Mouse (Mus musculus) forebrain, embryonic 12.5 days (tissue): ENCODE results near the gene Dync1i1. TPM values are rescaled to one million over a fixed set of nuclear protein-coding genes. Genes with fewer than 3 reads are reported as not detected.

Experiments used
- ATAC-seq: fragments of 200-750 bp; cut with Nextera tagmentation; 2 replicates; pipeline ENCODE4 v1.8.0; 2017; ENCODE audit warnings: moderate TSS enrichment; ENCODE audit not compliant: low FRiP score
- H3K27ac ChIP-seq: fragments of 300-500 bp; sonication (generic); 2 replicates; pipeline ENCODE4 v1.5.1; 2016; ENCODE audit warnings: mild to moderate bottlenecking
- H3K27me3 ChIP-seq: fragments of 300-500 bp; sonication (generic); 2 replicates; pipeline ENCODE4 v1.6.1; 2016; ENCODE audit warnings: mild to moderate bottlenecking
- H3K36me3 ChIP-seq: fragments of 300-500 bp; sonication (generic); replicated peaks from 2 replicates; pipeline ENCODE4 v1.6.1; 2016; ENCODE audit warnings: mild to moderate bottlenecking
- H3K4me1 ChIP-seq: fragments of 300-500 bp; sonication (generic); 2 replicates; pipeline ENCODE4 v1.6.1; 2016
- H3K4me2 ChIP-seq: fragments of 300-500 bp; sonication (generic); 2 replicates; pipeline ENCODE4 v1.6.1; 2016; ENCODE audit warnings: mild to moderate bottlenecking, moderate library complexity
- H3K4me3 ChIP-seq: fragments of 300-500 bp; sonication (generic); replicated peaks from 2 replicates; pipeline ENCODE4 v1.5.1; 2016; ENCODE audit warnings: mild to moderate bottlenecking
- H3K9ac ChIP-seq: fragments of 300-500 bp; sonication (generic); 2 replicates; pipeline ENCODE4 v1.6.1; 2016; ENCODE audit warnings: mild to moderate bottlenecking
- H3K9me3 ChIP-seq: fragments of 300-500 bp; sonication (generic); 2 replicates; pipeline ENCODE4 v1.6.1; 2016
- WGBS: fragments of 180-500 bp; shearing (Covaris S2); methylation state at CpG from one replicate; pipeline ENCODE4 v1.1.7; 2016; 5-methylcytosine and 5-hydroxymethylcytosine counted together
- polyA plus RNA-seq: library from polyadenylated mRNA; unstranded; fragments of >200 nt; fragmentation: Nextera tagmentation; extraction: Ambion mirVana; gene quantifications from 2 replicates; pipeline ENCODE4 v1.2.1, GENCODE M21; 2016

The Dync1i1 gene
- polyA plus RNA-seq, 1 experiment from 2014 or later, result 5.0 TPM

- Histone ChIP-seq H3K9me3 (no peaks in the 10 kb centered on the region), H3K4me2 (no peak overlapping the region), H3K27me3 (no peaks in the 10 kb centered on the region), H3K4me3 (no peak overlapping the region), H3K36me3 (no peaks in the 10 kb centered on the region), H3K9ac (no peak overlapping the region), H3K4me1 (no peaks in the 10 kb centered on the region), H3K27ac (no peak overlapping the region)
- WGBS, result 59% methylated on average over 9 of the region's 9 CpGs
- ATAC-seq, result no peak
Observed at GRCm38 (mm10) chr6:5829148-5829547, 103.7 kb downstream of the Dync1i1 start.

- ATAC-seq, result no peak
- 74% methylated on average over 2 of the region's 2 CpGs for WGBS
- Histone ChIP-seq H3K27me3 (no peaks in the 10 kb centered on the region), H3K9ac (no peak overlapping the region), H3K4me1 (no peaks in the 10 kb centered on the region), H3K4me3 (no peak overlapping the region), H3K36me3 (no peaks in the 10 kb centered on the region), H3K27ac (no peak overlapping the region), H3K9me3 (no peaks in the 10 kb centered on the region), H3K4me2 (no peak overlapping the region)
Observed at GRCm38 (mm10) chr6:5830717-5831116, 105.3 kb downstream of the Dync1i1 start.

GRCm38 (mm10) chr6:5831233-5831632 is 105.8 kb downstream of the Dync1i1 start:
- no peak overlapping the region for H3K4me2 ChIP-seq
- H3K9ac ChIP-seq, result no peak overlapping the region
- no peak overlapping the region for H3K27ac ChIP-seq
- no peaks in the 10 kb centered on the region for H3K9me3 ChIP-seq
- 86% methylated on average over 3 of the region's 3 CpGs for WGBS
- H3K4me1 ChIP-seq, result no peaks in the 10 kb centered on the region
- no peaks in the 10 kb centered on the region for H3K27me3 ChIP-seq
- H3K4me3 ChIP-seq, result no peak overlapping the region
- ATAC-seq, result no peak
- no peaks in the 10 kb centered on the region for H3K36me3 ChIP-seq

- no peak for ATAC-seq
- Histone ChIP-seq H3K27ac (no peak overlapping the region), H3K36me3 (no peaks in the 10 kb centered on the region), H3K4me2 (no peak overlapping the region), H3K27me3 (no peaks in the 10 kb centered on the region), H3K9ac (no peak overlapping the region), H3K9me3 (no peaks in the 10 kb centered on the region), H3K4me3 (no peak overlapping the region), H3K4me1 (no peaks in the 10 kb centered on the region)
- 87% methylated on average over 2 of the region's 2 CpGs for WGBS
Observed at GRCm38 (mm10) chr6:5832838-5833237, 107.4 kb downstream of the Dync1i1 start.

GRCm38 (mm10) chr6:5842466-5842865 is 117.0 kb downstream of the Dync1i1 start:
- no peaks in the 10 kb centered on the region for H3K36me3 ChIP-seq
- 82% methylated on average over 5 of the region's 5 CpGs for WGBS
- no peak overlapping the region for H3K27ac ChIP-seq
- H3K27me3 ChIP-seq, result no peaks in the 10 kb centered on the region
- no peak overlapping the region for H3K4me2 ChIP-seq
- H3K9ac ChIP-seq, result no peak overlapping the region
- ATAC-seq, result no peak
- no peaks in the 10 kb centered on the region for H3K4me1 ChIP-seq
- H3K9me3 ChIP-seq, result no peaks in the 10 kb centered on the region
- no peak overlapping the region for H3K4me3 ChIP-seq

- WGBS, result 98% methylated on average over 5 of the region's 5 CpGs
- no peak overlapping the region for H3K9ac ChIP-seq
- H3K4me3 ChIP-seq, result no peak overlapping the region
- ATAC-seq, result no peak
- H3K4me2 ChIP-seq, result no peak overlapping the region
- H3K27me3 ChIP-seq, result no peaks in the 10 kb centered on the region
- H3K36me3 ChIP-seq, result no peaks in the 10 kb centered on the region
- no peaks in the 10 kb centered on the region for H3K4me1 ChIP-seq
- no peak overlapping the region for H3K27ac ChIP-seq
- no peaks in the 10 kb centered on the region for H3K9me3 ChIP-seq
Observed at GRCm38 (mm10) chr6:5846154-5846553, 120.7 kb downstream of the Dync1i1 start.

- WGBS, result 91% methylated on average over 12 of the region's 12 CpGs
- Histone ChIP-seq H3K27me3 (no peaks in the 10 kb centered on the region), H3K27ac (no peak overlapping the region), H3K9ac (no peak overlapping the region), H3K4me1 (peaks cover 6% of the 10 kb centered on the region; the same call in 1 of the 2 replicates), H3K4me3 (no peak overlapping the region), H3K4me2 (no peak overlapping the region), H3K36me3 (no peaks in the 10 kb centered on the region), H3K9me3 (no peaks in the 10 kb centered on the region)
- ATAC-seq, result no peak
Observed at GRCm38 (mm10) chr6:5854048-5854836, 128.8 kb downstream of the Dync1i1 start.

GRCm38 (mm10) chr6:5855526-5855925 is 130.1 kb downstream of the Dync1i1 start:
- 82% methylated on average over 6 of the region's 6 CpGs for WGBS

GRCm38 (mm10) chr6:5858371-5858770 is 132.9 kb downstream of the Dync1i1 start:
- Histone ChIP-seq H3K9ac (no peak overlapping the region), H3K4me1 (peaks cover 6% of the 10 kb centered on the region; the same call in 1 of the 2 replicates), H3K27me3 (no peaks in the 10 kb centered on the region), H3K36me3 (no peaks in the 10 kb centered on the region), H3K4me3 (no peak overlapping the region), H3K9me3 (no peaks in the 10 kb centered on the region), H3K4me2 (no peak overlapping the region), H3K27ac (no peak overlapping the region)
- 19% methylated on average over 12 of the region's 12 CpGs for WGBS
- no peak for ATAC-seq

More at GRCm38 (mm10) chr6:5855526-5855925, 130.1 kb downstream of the Dync1i1 start:
- H3K27me3 ChIP-seq, result no peaks in the 10 kb centered on the region
- ATAC-seq, result no peak
- no peak overlapping the region for H3K4me3 ChIP-seq
- H3K9ac ChIP-seq, result no peak overlapping the region
- no peaks in the 10 kb centered on the region for H3K9me3 ChIP-seq
- H3K4me1 ChIP-seq, result peaks cover 6% of the 10 kb centered on the region; the same call in 1 of the 2 replicates
- no peak overlapping the region for H3K4me2 ChIP-seq
- H3K36me3 ChIP-seq, result no peaks in the 10 kb centered on the region
- H3K27ac ChIP-seq, result no peak overlapping the region

GRCm38 (mm10) chr6:5858901-5859598 is 133.6 kb downstream of the Dync1i1 start:
- H3K4me1 ChIP-seq, result peaks cover 6% of the 10 kb centered on the region; the same call in 1 of the 2 replicates
- no peak overlapping the region for H3K9ac ChIP-seq
- H3K4me3 ChIP-seq, result no peak overlapping the region
- 0 out of 2 replicates have a peak, but pooled peaks have one; percentile 30 for ATAC-seq
- no peak overlapping the region for H3K4me2 ChIP-seq
- no peaks in the 10 kb centered on the region for H3K36me3 ChIP-seq
- WGBS, result 68% methylated on average over 20 of the region's 20 CpGs
- no peaks in the 10 kb centered on the region for H3K9me3 ChIP-seq
- H3K27ac ChIP-seq, result no peak overlapping the region
- no peaks in the 10 kb centered on the region for H3K27me3 ChIP-seq

- Histone ChIP-seq H3K4me3 (no peak overlapping the region), H3K4me1 (peaks cover 6% of the 10 kb centered on the region; the same call in 1 of the 2 replicates), H3K27me3 (no peaks in the 10 kb centered on the region), H3K9me3 (no peaks in the 10 kb centered on the region), H3K4me2 (no peak overlapping the region), H3K27ac (no peak overlapping the region), H3K9ac (no peak overlapping the region), H3K36me3 (no peaks in the 10 kb centered on the region)
- WGBS, result 76% methylated on average over 8 of the region's 8 CpGs
- ATAC-seq, result no peak
Observed at GRCm38 (mm10) chr6:5859630-5860029, 134.2 kb downstream of the Dync1i1 start.

- H3K36me3 ChIP-seq, result no peaks in the 10 kb centered on the region
- whole genome bisulfite sequencing, result 82% methylated on average over 5 of the region's 5 CpGs
- H3K4me3 ChIP-seq, result no peak overlapping the region
- H3K9ac ChIP-seq, result no peak overlapping the region
- no peak overlapping the region for H3K4me2 ChIP-seq
- no peak for ATAC-seq
- H3K4me1 ChIP-seq, result no peaks in the 10 kb centered on the region
- no peaks in the 10 kb centered on the region for H3K9me3 ChIP-seq
- H3K27me3 ChIP-seq, result no peaks in the 10 kb centered on the region
- no peak overlapping the region for H3K27ac ChIP-seq
Observed at GRCm38 (mm10) chr6:5866091-5866490, 140.7 kb downstream of the Dync1i1 start.
